27 mouse cellular contexts compared by ENCODE assay signal in genomic region chr17:56976531-56977390, GRCm38 (mm10). TPM values are rescaled to one million over a fixed set of nuclear protein-coding genes. Genes with fewer than 3 reads are reported as not detected.
"Had no signal": no experiment of that assay in that cellular context is flagged by ENCODE, and none has a peak within 500 bp of the region (broad histone marks: within the 10 kb centered on the region; RNA-seq: fewer than 3 reads in every experiment).

No protein-coding gene starts in this region.

- H3K27ac ChIP-seq: kidney, embryonic 15.5 days; limb, embryonic 10.5 days; limb, embryonic 13.5 days; liver, embryonic 12.5 days; liver, embryonic 15.5 days; macrophage; midbrain, embryonic 12.5 days; midbrain, embryonic 15.5 days; neural tube, embryonic 13.5 days had no signal

- H3K27me3 ChIP-seq: midbrain, embryonic 12.5 days; midbrain, embryonic 15.5 days; neural tube, embryonic 13.5 days had no signal

- H3K4me1 ChIP-seq: kidney, embryonic 15.5 days; limb, embryonic 10.5 days; midbrain, embryonic 12.5 days; midbrain, embryonic 15.5 days; neural tube, embryonic 13.5 days had no signal

- H3K4me3 ChIP-seq: kidney, embryonic 15.5 days; limb, embryonic 10.5 days; limb, embryonic 13.5 days; liver, embryonic 12.5 days; liver, embryonic 15.5 days; midbrain, embryonic 12.5 days; midbrain, embryonic 15.5 days; myocyte; neural tube, embryonic 13.5 days had no signal

- H3K36me3 ChIP-seq: kidney, embryonic 15.5 days; limb, embryonic 10.5 days; limb, embryonic 13.5 days; liver, embryonic 12.5 days; liver, embryonic 15.5 days; midbrain, embryonic 12.5 days; midbrain, embryonic 15.5 days; neural tube, embryonic 13.5 days had no signal

- H3K9me3 ChIP-seq: kidney, embryonic 15.5 days; limb, embryonic 10.5 days; limb, embryonic 13.5 days; liver, embryonic 12.5 days; liver, embryonic 15.5 days; midbrain, embryonic 12.5 days; midbrain, embryonic 15.5 days; neural tube, embryonic 13.5 days had no signal

- H3K4me2 ChIP-seq: kidney, embryonic 15.5 days; limb, embryonic 13.5 days; liver, embryonic 12.5 days; liver, embryonic 15.5 days; midbrain, embryonic 12.5 days; midbrain, embryonic 15.5 days; neural tube, embryonic 13.5 days had no signal

- ATAC-seq: liver, embryonic 12.5 days; midbrain, embryonic 15.5 days had no signal

- DNase-seq: kidney, adult 8-10 months; kidney, postnatal 10 days; kidney, postnatal 36 days; liver; lung, adult 2 months; thymus, adult 18-20 months; thymus, postnatal 36 days had no signal

- H3K9ac ChIP-seq: kidney, embryonic 15.5 days; limb, embryonic 13.5 days; liver, embryonic 12.5 days; liver, embryonic 15.5 days; midbrain, embryonic 12.5 days; midbrain, embryonic 15.5 days; neural tube, embryonic 13.5 days had no signal

RNA-seq across cellular contexts. Expression of gene Acer1, which starts 5.2 kb away (rescaled TPM):
- total RNA-seq: layer of hippocampus, postnatal 25 days; left cerebral cortex, adult 18-20 months; left cerebral cortex, postnatal 25 days; monocyte, adult 5-6 weeks; neutrophil, adult 5-6 weeks had no signal
- polyA plus RNA-seq: kidney, embryonic 15.5 days; limb, embryonic 10.5 days; limb, embryonic 13.5 days; liver, embryonic 12.5 days; liver, embryonic 15.5 days; lung, embryonic 16.5 days; macrophage; midbrain, embryonic 12.5 days; midbrain, embryonic 15.5 days; myocyte; neural tube, embryonic 13.5 days; stomach, embryonic 14.5 days; testis, adult 2 months had no signal

RNA-seq across cellular contexts. Expression of gene Pspn, which starts 23.1 kb away (rescaled TPM):
- total RNA-seq: layer of hippocampus, postnatal 25 days; left cerebral cortex, postnatal 25 days; megakaryocyte, adult 5-6 weeks; monocyte, adult 5-6 weeks; neutrophil, adult 5-6 weeks had no signal
- polyA plus RNA-seq: limb, embryonic 10.5 days; limb, embryonic 13.5 days; liver, embryonic 15.5 days; lung, adult 2 months; lung, embryonic 16.5 days; macrophage; testis, adult 2 months; urinary bladder, adult 2 months had no signal
